Mouse (Mus musculus) gastrocnemius, adult 2 months (tissue): Measurements from ENCODE around the gene Vdr. TPM values are rescaled to one million over a fixed set of nuclear protein-coding genes. Genes with fewer than 3 reads are reported as not detected.

Source experiments
- DNase-seq: peaks from one replicate; pipeline ENCODE4 v3.0.0; 2022
- H3K27ac ChIP-seq: fragments of 200-600 bp; 2 replicates; pipeline ENCODE4 v1.8.1; 2022; ENCODE audit warnings: mild to moderate bottlenecking
- H3K4me3 ChIP-seq: fragments of 200-600 bp; 2 replicates; pipeline ENCODE4 v1.8.1; 2022; ENCODE audit warnings: mild to moderate bottlenecking, moderate library complexity
- CTCF ChIP-seq: fragments of 200-600 bp; IDR thresholded peaks from 2 replicates; pipeline ENCODE4 v1.8.1; 2022; ENCODE audit warnings: antibody characterized with exemption, mild to moderate bottlenecking, moderate library complexity
- intact Hi-C: fragments of 180-260 bp; cut with DNase I; formaldehyde crosslinking; loops from one replicate; pipeline ENCODE4 v1.15.1; 2025
- total RNA-seq, 2 experiments: library from RNA; stranded (reverse); gene quantifications; 2 replicates each; pipeline ENCODE4 v1.2.3; 2021

Vdr gene
- total RNA-seq, 2 experiments from 2014 or later, result 0.14 TPM; not detected in 1

GRCm38 (mm10) chr15:97942538-97942937 is 32.1 kb upstream of the Vdr start:
- Histone ChIP-seq H3K4me3 (no peak overlapping the region), H3K27ac (no peak overlapping the region)
- no peak for DNase-seq
- TF ChIP-seq CTCF, result no peak
- intact Hi-C loops, result no loop called here

GRCm38 (mm10) chr15:97941306-97941705 is 30.9 kb upstream of the Vdr start:
- DNase-seq, result no peak
- H3K27ac ChIP-seq, result no peak overlapping the region
- H3K4me3 ChIP-seq, result no peak overlapping the region
- no peak for TF ChIP-seq CTCF
- intact Hi-C loops, result no loop called here

- no peak for DNase-seq
- TF ChIP-seq CTCF, result no peak
- Histone ChIP-seq H3K27ac (no peak overlapping the region), H3K4me3 (no peak overlapping the region)
- intact Hi-C loops, result no loop called here
Measured at GRCm38 (mm10) chr15:97940088-97940487, 29.7 kb upstream of the Vdr start.

GRCm38 (mm10) chr15:97938580-97938979 is 28.1 kb upstream of the Vdr start:
- intact Hi-C loops, result no loop called here
- TF ChIP-seq CTCF, result no peak
- Histone ChIP-seq H3K4me3 (no peak overlapping the region), H3K27ac (no peak overlapping the region)
- DNase-seq, result no peak

GRCm38 (mm10) chr15:97932441-97932840 is 22.0 kb upstream of the Vdr start:
- intact Hi-C loops, result no loop called here
- H3K4me3 ChIP-seq, result no peak overlapping the region
- no peak for TF ChIP-seq CTCF
- DNase-seq, result no peak
- no peak overlapping the region for H3K27ac ChIP-seq

GRCm38 (mm10) chr15:97929259-97929824 is 18.9 kb upstream of the Vdr start:
- Histone ChIP-seq H3K27ac (no peak overlapping the region), H3K4me3 (no peak overlapping the region)
- DNase-seq, result no peak
- TF ChIP-seq CTCF, result no peak
- intact Hi-C loops, result no loop called here

GRCm38 (mm10) chr15:97927821-97928220 is 17.4 kb upstream of the Vdr start:
- H3K27ac ChIP-seq, result no peak overlapping the region
- intact Hi-C loops, result no loop called here
- TF ChIP-seq CTCF, result no peak
- H3K4me3 ChIP-seq, result no peak overlapping the region
- no peak for DNase-seq

- intact Hi-C loops, result no loop called here
- H3K4me3 ChIP-seq, result no peak overlapping the region
- TF ChIP-seq CTCF, result no peak
- no peak overlapping the region for H3K27ac ChIP-seq
- DNase-seq, result no peak
Measured at GRCm38 (mm10) chr15:97927018-97927417, 16.6 kb upstream of the Vdr start.

GRCm38 (mm10) chr15:97922421-97922820 is 12.0 kb upstream of the Vdr start:
- no peak for DNase-seq
- H3K27ac ChIP-seq, result no peak overlapping the region
- no peak overlapping the region for H3K4me3 ChIP-seq
- intact Hi-C loops, result no loop called here
- no peak for TF ChIP-seq CTCF

- no peak overlapping the region for H3K27ac ChIP-seq
- no peak overlapping the region for H3K4me3 ChIP-seq
- DNase-seq, result no peak
- no peak for TF ChIP-seq CTCF
- intact Hi-C loops, result no loop called here
Measured at GRCm38 (mm10) chr15:97921796-97922195, 11.4 kb upstream of the Vdr start.

GRCm38 (mm10) chr15:97920306-97920705 is 9.9 kb upstream of the Vdr start:
- TF ChIP-seq CTCF, result no peak
- Histone ChIP-seq H3K27ac (no peak overlapping the region), H3K4me3 (no peak overlapping the region)
- DNase-seq, result no peak
- intact Hi-C loops, result no loop called here

- intact Hi-C loops, result no loop called here
- Histone ChIP-seq H3K4me3 (no peak overlapping the region), H3K27ac (no peak overlapping the region)
- no peak for DNase-seq
- no peak for TF ChIP-seq CTCF
Measured at GRCm38 (mm10) chr15:97919217-97919616, 8.8 kb upstream of the Vdr start.

- Histone ChIP-seq H3K27ac (no peak overlapping the region), H3K4me3 (no peak overlapping the region)
- intact Hi-C loops, result no loop called here
- no peak for TF ChIP-seq CTCF
- no peak for DNase-seq
Measured at GRCm38 (mm10) chr15:97917994-97918393, 7.6 kb upstream of the Vdr start.

GRCm38 (mm10) chr15:97914331-97914747 is 3.9 kb upstream of the Vdr start:
- H3K27ac ChIP-seq, result no peak overlapping the region
- no peak overlapping the region for H3K4me3 ChIP-seq
- TF ChIP-seq CTCF, result no peak
- DNase-seq, result peak; percentile 56
- intact Hi-C loops, result no loop called here
